Mouse (Mus musculus) Patski (cell line): ENCODE measurements around the gene Bglap. TPM values are rescaled to one million over a fixed set of nuclear protein-coding genes. Genes with fewer than 3 reads are reported as not detected.
A peak's percentile ranks its signal among the peaks of the same experiment; 100 is the strongest.
"Not testable (repeated sequence)": the region's sequence is repeated elsewhere in the genome, so short reads cannot be mapped to it uniquely, and the experiment has no call there.

Source experiments
- ATAC-seq: fragments of 100-300 bp; one replicate; pipeline ENCODE4 v1.8.0; 2021
- CTCF ChIA-PET: fragments of 350-600 bp; sonication (Branson Sonifier 250); formaldehyde crosslinking; loops from one replicate; lab custom pipeline; 2022; ENCODE audit warnings: inconsistent platforms; lab: Charles Lee
- POLR2A ChIA-PET: fragments of 350-600 bp; sonication (Branson Sonifier 250); formaldehyde crosslinking; loops from one replicate; lab custom pipeline; 2022; ENCODE audit warnings: antibody characterized with exemption, inconsistent platforms; lab: Charles Lee
- DNase-seq: peaks from one replicate; pipeline ENCODE4 v3.0.0-alpha.2; 2011; ENCODE audit warnings: low read depth, low spot score
- H3K27me3 ChIP-seq: fragments of 371-371 bp; one replicate; pipeline ENCODE4 v1.5.1; 2021
- CTCF ChIP-seq: fragments of 100-300 bp; IDR thresholded peaks from one replicate; pipeline ENCODE4 v1.5.1; 2021
- in situ Hi-C: fragments of 300-500 bp; cut with MboI; formaldehyde crosslinking; loops from 3 replicates; pipeline ENCODE4 v1.11.1; 2018; ENCODE audit warnings: low pct_unique_long_range_greater_than_20kb, mixed read lengths
- polyA plus RNA-seq: library from polyadenylated mRNA; unstranded; gene quantifications from one replicate; pipeline ENCODE4 v1.2.3, GENCODE M21; 2021

The Bglap gene
- polyA plus RNA-seq = 0.22 TPM

DNA sequence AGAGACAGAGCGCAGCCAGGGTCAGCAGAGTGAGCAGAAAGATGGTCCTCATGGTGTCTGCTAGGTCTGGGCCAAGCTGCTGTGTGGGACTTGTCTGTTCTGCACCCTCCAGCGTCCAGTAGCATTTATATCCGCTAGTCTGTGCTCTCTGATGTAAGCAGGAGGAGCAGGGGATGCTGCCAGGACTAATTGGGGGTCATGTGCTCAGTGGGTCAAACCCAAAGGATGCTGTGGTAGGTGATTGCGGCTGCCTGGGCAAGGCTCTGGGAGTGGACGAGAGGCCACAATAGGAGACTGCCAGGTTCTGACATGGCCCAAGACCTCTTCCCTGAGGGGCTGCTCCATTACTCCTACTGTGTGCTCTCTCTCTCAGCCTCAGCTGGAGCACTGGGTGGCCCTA lies at the start of gene Bglap:
TSS of gene Bglap (minus strand) at position 101 of the 400 bp plus-strand sequence.
- ATAC-seq (no peak), DNase-seq (no peak)
- no peaks in the 10 kb centered on the region for H3K27me3 ChIP-seq
- ChIA-PET POLR2A (no interaction called here), CTCF (no interaction called here)
- no peak for TF ChIP-seq CTCF
- in situ Hi-C loops = no loop called here

DNA sequence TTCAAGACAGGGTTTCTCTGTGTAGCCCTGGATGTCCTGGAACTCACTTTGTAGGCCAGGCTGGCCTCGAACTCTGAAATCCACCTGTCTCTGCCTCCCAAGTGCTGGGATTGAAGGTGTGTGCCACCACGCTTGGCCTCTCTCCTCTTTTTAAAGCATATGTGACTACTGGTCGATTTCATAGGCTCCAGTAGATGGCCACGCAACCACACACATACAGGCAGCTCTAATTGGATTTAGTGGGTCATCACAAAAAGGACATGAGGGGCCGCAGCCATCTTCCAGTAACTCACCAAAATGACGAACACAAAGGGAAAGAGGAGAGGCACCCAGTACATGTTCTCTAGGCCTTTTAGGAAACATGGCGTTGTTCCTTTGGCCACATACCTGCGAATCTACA lies 44.4 kb upstream of the Bglap start:
- CTCF ChIA-PET = interaction anchor here (1.0 to 2.8 kb wide), 6 partner anchors 17 to 55 kb away, joined by 3 to 23 read pairs (median 4); no protein-coding TSS in a partner anchor
- ATAC-seq, DNase-seq, in situ Hi-C loops: not testable (repeated sequence)
- H3K27me3 ChIP-seq = peaks cover 21% of the 10 kb centered on the region
- POLR2A ChIA-PET = interaction anchor here (1.1 to 1.2 kb wide), 2 partner anchors 10 to 18 kb away, joined by 3 to 4 read pairs; no protein-coding TSS in a partner anchor

DNA sequence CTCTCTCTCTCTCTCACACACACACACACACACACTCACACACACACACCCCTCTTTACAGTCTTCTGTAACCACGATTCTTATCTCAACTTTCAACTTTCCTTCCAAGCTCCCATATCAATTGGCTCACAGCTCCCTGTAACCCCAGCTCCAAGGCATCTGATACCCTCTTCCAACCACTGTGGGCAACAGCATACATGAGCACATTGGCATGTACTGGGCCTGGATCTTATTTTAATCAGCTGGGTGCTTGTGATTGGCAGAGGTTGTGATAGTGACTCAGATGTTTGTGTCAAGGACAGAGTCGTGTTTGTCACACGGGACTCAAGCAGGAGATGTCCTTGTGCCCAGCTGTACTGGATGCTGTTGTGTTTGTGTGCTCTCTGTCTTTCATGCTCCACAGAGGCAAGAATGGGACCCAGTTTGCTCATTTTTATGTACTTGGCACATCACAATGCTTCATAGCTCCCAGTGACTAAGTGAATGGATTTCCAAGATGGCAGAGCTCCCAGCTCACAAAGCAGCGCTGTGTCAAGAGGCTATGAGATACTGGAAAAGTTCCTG lies 43.2 kb upstream of the Bglap start:
- ChIA-PET POLR2A (interaction anchor here (0.6 to 1.2 kb wide), 3 partner anchors 11 to 223 kb away, joined by 3 to 5 read pairs (median 4); no protein-coding TSS in a partner anchor), CTCF (interaction anchor here (0.7 to 2.8 kb wide), 12 partner anchors 12 to 56 kb away, joined by 3 to 23 read pairs (median 4); no protein-coding TSS in a partner anchor)
- TF ChIP-seq CTCF = no peak
- in situ Hi-C loops = no loop called here
- DNase-seq = no peak
- peaks cover 21% of the 10 kb centered on the region for H3K27me3 ChIP-seq
- ATAC-seq = no peak

DNA sequence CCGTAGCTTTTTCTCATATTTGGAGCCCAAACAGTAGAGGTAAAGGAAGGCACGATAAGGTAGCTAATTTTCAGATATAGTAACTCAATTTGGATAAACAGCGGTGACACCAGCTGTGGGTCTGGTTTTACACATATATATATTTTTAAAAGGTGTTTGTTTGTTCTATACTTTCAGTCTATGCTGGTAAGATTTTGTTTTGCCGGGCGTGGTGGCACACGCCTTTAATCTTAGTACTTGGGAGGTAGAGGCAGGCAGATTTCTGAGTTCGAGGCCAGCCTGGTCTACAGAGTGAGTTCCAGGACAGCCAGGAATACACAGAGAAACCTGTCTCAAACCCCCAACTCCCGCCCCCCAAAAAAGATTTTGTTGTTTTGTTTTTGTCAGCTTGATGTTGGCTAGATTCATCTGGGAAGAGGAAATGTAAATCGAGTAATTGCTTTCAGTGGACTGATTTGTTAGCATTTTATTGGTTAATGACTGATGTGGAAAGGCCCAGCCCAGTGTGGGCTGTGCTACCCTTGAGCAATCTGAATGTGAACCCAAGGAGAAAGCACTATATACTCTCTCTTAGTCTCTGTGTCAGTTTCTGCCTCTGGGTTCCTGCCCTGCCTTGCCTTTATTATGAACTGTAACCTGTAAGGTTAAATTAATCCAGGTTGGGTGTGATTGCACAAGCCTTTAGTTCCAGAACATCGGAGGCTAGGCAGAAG lies 41.6 kb upstream of the Bglap start:
- no peak for TF ChIP-seq CTCF
- no peak for ATAC-seq
- DNase-seq = no peak
- ChIA-PET CTCF (interaction anchor here (0.6 to 4.8 kb wide), 5 partner anchors 10 to 41 kb away, joined by 3 to 35 read pairs (median 5); no protein-coding TSS in a partner anchor), POLR2A (interaction anchor here (1.6 kb wide), 1 partner anchor 15 kb away, joined by 5 read pairs; the partner anchor contains the start of gene Pmf1)
- in situ Hi-C loops = no loop called here
- H3K27me3 ChIP-seq = peaks cover 13% of the 10 kb centered on the region

DNA sequence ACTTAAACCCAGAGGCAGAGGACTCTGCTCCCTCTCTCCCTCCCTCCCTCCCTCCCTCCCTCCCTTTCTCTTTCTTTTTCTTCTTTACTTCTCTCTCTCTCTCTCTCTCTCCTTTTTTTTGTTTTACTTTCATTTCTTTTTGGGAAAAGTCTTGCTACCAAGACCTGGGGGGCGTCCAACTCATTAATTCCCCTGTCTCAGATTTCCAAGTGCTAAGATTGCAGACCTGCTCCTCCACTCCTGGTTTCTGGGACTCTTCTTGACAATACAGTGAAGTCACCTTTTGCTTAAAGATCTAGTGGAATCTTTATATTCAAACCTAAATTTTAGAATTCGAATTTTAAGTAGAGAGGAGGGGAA lies 41.0 kb upstream of the Bglap start:
- in situ Hi-C loops = no loop called here
- H3K27me3 ChIP-seq = peaks cover 10% of the 10 kb centered on the region
- DNase-seq (no peak), ATAC-seq (no peak)
- ChIA-PET CTCF (interaction anchor here (0.6 to 4.8 kb wide), 5 partner anchors 13 to 58 kb away, joined by 3 to 35 read pairs (median 5); no protein-coding TSS in a partner anchor), POLR2A (interaction anchor here (1.2 to 1.6 kb wide), 2 partner anchors 15 to 18 kb away, joined by 4 to 5 read pairs; partner anchors contain the start of gene Pmf1)
- TF ChIP-seq CTCF = no peak

DNA sequence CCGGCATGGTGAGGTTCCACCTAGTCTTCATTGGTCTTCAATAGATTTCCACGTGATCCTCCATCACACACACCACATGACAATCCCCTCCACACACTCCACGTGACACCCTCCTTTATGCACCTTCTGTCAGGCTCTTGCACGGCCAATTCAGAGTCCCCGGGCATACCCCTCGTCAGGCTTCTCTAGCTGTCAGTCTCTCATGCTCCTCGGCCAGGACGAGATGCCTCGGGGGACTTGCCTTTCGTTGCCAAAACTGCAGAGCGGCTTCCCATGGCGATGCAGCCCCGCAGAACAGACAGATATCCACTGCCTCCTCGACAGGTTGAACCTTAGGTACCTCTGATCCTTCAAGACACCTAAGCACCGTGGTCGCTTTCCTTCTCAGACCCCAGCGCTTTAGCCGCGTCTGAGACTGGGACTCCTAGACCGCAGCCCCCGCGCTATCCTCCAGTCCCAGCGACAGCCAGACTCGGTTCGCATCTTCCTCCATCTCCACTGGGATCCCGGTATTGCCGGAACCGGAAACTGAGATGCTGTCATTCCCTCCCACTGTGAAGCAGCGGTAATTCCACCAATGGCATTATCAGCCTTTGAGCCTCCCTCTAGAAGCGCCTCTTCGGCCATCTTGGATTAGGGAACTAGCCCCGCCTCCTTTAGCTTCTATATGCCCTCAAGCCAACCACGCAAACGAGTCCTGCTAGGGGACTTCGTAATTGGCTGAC lies 40.5 kb upstream of the Bglap start, which contains the start of gene Slc25a44:
TSS of gene Slc25a44 (minus strand) at position 535 of the 725 bp plus-strand sequence.
- ChIA-PET POLR2A (interaction anchor here (1.2 to 1.6 kb wide), 3 partner anchors 11 to 17 kb away, joined by 3 to 5 read pairs (median 4); partner anchors contain the start of gene Pmf1), CTCF (interaction anchor here (0.7 to 4.8 kb wide), 3 partner anchors 18 to 59 kb away, joined by 3 to 35 read pairs (median 11); no protein-coding TSS in a partner anchor)
- DNase-seq (peak; percentile 98), ATAC-seq (peak; percentile 95)
- in situ Hi-C loops = no loop called here
- H3K27me3 ChIP-seq = peaks cover 4% of the 10 kb centered on the region
- TF ChIP-seq CTCF = no peak

DNA sequence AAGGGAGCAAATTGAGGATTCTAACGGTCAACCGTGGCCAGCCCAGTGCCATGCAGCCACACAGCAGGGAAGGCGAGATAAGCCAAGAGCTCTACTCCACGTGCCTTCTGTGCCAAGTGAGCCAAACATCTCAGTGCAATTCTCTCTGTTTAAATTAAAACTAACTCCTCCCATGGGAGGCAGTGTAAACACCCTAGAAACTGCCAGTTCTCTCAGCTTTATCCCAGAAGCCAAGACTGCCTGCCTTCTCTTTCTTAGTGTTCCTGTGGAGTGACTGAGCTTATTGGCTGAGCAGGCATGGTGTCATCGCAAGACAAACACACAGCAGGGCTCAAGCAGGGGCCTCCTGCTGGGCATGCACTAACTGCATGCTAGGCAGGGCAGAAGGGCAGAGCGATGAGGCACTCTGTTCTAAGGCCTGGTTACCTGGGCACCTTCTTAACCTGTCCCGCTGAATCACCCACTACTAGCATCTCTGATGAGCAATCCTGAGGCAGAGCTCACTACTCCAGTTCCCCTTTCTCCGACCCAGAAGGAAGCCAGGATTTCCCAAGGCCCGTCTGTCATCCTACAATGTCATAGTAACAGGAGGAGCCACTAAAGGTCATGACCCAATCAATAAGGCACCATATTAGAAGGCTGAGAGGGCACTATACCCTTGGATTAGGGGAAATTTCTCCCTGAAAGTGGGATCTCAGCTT lies 37.9 kb upstream of the Bglap start:
- TF ChIP-seq CTCF = no peak
- peak; percentile 70 for DNase-seq
- peak; percentile 22 for ATAC-seq
- ChIA-PET POLR2A (interaction anchor here (1.2 to 1.4 kb wide), 3 partner anchors 12 to 16 kb away, joined by 3 to 4 read pairs (median 3); partner anchors contain the start of gene Pmf1), CTCF (interaction anchor here (0.9 to 4.8 kb wide), 7 partner anchors 10 to 100 kb away, joined by 3 to 35 read pairs (median 5); partner anchors contain the start of gene Pmf1)
- in situ Hi-C loops = no loop called here
- H3K27me3 ChIP-seq = no peaks in the 10 kb centered on the region

DNA sequence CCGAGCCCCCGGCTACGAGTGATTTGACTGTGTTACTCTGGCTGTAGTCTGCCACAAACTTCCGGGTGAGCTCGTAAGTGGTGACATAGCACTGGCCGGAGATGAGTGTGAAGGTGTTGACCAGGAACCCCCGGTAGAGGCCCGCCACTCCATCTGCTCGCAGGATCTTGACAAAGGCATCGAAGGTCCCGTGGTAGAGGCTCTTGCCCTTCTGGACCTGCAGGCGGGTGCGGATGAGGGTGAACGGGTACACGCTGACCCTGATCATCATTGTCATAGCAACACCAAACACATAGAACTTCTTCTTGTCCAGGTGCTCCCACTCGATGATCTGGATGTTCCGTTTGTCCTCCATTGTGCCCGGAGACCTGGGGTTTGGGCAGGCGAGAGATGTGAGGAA lies 36.5 kb upstream of the Bglap start:
- H3K27me3 ChIP-seq = no peaks in the 10 kb centered on the region
- no peak for TF ChIP-seq CTCF
- POLR2A ChIA-PET = no interaction called here
- ATAC-seq (no peak), DNase-seq (no peak)
- CTCF ChIA-PET = no interaction called here
- in situ Hi-C loops = no loop called here

DNA sequence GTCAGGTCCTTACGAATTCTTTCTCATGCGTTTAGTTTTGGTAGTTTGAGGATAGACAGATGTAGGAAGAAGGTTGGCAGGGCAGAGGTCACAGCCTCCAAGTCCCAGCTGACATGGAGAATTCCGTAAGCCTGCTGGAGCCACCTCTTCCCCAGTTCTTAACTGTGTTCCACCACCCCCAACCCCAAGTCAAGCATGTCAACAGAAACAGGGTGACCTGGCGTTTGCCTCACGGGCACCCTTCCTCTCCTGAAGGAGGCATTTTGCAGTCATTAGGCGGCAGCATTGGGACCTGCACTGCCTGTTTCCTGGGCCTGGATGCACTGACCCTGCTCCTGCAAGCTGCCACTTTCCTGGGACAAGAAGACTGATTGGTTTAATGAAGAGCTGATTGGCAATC lies 33.8 kb upstream of the Bglap start:
- ATAC-seq (no peak), DNase-seq (no peak)
- no peaks in the 10 kb centered on the region for H3K27me3 ChIP-seq
- ChIA-PET CTCF (interaction anchor here (1.0 to 1.6 kb wide), 2 partner anchors 11 to 28 kb away, joined by 3 to 6 read pairs; no protein-coding TSS in a partner anchor), POLR2A (interaction anchor here (0.7 kb wide), 1 partner anchor 11 kb away, joined by 3 read pairs; no protein-coding TSS in a partner anchor)
- no peak for TF ChIP-seq CTCF
- in situ Hi-C loops = no loop called here
